Mouse (Mus musculus) adipocyte (in vitro differentiated cells): ENCODE data around the gene Tmem231.

Experiments
- DNase-seq: peaks from one replicate; pipeline ENCODE4 v3.0.0-alpha.2; 2016; ENCODE audit warnings: low spot score

Gene Tmem231

DNA sequence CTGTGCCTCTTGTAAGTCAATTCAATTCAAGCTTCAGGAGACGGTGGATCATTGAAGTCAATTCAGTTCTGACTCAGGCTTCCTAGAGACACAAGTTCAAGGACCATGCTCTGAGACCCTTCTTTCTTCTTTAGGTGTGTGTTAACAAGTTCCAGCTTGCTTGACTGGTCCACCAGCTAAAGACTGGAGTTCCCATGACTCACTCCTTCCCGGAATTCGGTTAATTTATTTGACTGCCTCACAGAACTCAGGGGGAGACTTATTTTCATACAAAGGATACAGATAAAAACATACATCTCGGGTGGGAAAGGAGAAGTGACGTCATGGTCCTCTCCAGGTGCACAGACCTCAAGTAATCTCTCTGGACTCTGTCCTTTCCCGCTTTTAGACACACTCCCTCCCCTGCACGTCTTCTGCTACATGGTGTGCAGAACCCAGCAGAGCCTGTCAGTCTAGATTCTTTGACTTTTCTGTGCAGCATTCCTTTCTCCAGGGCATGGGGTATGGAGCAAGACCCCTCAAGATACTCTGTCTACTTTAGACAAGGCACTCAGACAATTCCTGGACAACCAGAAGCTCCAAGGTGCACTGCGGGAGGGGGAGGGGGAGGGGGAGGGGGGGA lies 28.1 kb downstream of the Tmem231 start:
- DNase-seq = no peak

DNA sequence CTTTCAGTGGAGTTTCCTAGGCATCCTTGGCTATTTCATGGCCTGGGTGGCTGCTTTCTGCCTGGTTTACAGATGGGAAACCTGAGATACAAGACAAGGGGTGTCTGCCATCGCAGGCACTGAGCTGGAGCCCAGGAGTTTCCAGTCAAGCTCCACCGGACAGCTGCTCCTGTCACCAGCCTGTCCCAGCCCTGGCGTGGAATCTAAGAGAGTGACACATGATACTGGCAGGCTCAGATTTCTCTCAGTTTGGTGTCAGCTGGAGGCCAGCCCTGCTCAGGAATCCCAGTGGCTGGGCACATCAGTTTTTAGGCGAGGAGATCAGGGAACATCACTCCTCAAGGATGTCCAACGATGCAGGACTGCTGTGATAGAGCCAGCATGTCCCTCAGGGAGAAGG lies 31.6 kb downstream of the Tmem231 start:
- DNase-seq = no peak

DNA sequence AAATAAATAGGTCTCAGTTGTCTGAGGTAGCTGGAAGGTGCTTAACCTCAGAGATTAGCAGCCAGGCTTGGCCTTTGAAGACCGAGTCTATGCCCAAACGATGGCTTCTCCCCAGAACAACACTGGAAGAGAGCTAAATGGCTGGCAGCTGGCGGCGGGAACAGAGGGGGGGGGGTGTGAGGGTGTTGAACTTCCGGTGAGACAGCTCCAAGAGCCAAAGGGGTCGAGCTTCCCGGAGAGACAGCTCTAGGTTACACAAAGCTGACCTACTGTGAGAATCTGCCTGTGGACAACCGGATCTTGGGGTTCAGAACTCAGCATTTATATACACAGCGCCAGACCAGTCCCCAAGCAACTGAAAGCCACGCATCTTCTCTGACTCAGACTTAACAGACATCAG lies 35.1 kb downstream of the Tmem231 start:
- DNase-seq = no peak

DNA sequence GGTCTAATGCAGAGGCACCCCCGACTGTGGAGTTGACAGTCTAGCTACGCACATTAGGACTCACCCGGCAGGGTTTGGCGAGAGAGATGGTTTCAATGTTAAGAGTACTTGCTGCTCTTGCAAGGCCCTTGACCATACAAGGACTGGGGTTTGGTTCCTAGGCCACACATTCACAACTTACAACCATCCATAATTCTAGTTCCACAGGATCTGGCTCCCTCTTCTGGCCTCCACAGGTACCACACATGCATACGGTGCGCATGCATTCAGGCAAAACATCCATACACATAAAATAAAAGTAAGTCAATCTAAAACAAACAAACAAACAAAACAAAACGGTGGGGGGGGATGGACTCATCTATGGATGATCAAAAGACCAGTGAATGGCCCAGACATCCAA lies 38.7 kb downstream of the Tmem231 start:
- no peak for DNase-seq

DNA sequence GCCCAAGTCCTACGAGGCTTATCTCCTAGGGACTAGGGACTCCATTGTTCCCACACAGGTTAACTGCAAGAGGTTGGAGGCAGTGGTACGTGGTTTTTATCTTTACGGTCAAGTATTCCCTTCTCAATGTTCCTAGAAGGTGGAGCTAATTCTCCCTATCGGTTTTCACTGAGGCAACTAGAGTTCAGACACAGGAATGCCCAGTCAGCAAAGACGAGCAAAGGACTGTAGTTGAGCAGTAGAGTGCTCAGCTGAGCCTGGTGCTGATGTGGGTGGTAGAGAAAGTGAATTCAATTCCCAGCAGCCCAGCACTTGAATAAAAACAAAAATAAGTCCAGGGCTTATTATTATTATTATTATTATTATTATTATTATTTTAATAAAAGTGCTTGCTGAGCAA lies 41.1 kb downstream of the Tmem231 start:
- no peak for DNase-seq

DNA sequence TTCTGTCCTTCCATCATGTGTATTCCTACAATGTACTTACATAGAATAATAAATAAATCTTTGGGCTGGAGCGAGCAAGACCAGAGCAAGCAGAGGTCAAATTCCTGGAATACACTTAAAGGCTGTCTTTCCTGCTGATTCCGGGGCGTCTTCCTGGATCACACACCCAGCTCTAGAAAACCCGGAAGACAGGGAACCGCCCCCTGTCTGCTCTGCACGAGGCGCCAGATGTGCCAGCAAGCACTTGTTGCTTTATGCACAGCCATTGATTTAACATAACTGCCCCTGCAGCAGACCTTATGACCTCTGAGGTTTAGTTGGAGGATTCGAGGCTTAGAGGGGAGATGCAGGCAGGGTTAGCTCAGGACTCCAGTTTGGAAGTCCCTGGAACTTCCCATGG lies 41.7 kb downstream of the Tmem231 start:
- no peak for DNase-seq

DNA sequence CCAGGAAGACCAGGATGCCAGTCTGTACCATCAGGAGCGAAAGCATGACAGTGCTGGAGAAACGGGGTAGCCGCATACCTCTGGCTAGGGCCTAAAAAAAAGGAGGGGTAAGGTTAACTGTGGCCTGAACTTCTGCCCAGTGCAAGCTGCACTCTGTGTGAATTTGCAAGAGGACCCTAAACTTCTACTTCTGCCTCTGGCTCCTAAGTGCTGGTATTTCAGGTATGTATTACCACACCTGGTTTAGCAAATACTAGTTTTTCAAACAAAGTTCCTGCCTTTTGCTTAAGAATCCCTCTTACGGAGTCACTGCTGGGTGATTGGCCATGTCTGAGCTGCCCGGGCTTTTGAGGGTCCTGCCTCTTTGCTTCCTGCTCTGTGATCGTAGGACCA lies 42.8 kb downstream of the Tmem231 start:
- no peak for DNase-seq

DNA sequence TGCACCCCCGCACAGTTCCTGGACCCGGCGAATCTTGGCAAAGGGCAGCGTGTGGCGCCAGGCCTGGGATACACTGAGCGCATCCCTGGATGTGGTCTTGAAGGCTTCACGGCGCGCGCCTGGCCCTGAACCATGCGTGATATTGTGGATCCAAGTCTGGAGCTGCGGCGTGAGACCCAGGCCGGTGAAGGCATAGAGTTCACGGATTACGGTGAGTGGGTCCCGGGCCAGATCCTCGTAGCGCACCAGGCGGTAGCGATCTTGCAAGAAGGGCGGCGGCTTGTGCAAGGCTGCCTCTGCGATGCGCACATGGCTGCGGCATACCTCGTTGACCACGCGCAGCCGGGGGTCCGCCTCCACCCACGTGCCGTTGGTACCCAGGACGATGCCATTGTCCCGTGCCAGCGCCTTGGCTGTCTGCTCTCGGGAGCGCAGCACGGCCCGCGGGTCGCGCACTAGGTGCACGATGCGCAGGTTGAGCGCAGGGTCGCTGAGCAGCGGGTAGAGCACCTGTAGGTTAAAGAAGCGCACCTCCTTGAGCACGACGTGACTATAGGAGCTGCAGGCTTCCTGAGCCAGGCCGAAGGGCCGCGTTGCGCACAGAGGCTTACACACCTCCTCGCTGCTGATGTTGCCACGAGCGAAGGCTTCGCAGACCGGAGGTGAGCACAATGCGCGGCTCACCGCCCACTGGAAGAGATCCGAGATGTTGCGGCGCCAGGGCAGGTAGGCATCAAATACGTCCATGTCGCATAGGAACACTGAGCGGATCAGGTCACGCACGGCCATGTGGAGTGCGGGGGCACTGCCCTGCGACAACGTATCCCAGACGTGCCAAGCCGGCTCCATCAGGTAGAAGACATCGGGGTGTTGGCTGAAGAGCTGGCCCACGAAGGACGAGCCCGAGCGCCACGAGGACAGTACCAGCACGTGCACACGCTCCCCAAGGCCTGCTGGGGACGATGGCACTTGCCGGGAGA lies 43.5 kb downstream of the Tmem231 start:
- DNase-seq = no peak

DNA sequence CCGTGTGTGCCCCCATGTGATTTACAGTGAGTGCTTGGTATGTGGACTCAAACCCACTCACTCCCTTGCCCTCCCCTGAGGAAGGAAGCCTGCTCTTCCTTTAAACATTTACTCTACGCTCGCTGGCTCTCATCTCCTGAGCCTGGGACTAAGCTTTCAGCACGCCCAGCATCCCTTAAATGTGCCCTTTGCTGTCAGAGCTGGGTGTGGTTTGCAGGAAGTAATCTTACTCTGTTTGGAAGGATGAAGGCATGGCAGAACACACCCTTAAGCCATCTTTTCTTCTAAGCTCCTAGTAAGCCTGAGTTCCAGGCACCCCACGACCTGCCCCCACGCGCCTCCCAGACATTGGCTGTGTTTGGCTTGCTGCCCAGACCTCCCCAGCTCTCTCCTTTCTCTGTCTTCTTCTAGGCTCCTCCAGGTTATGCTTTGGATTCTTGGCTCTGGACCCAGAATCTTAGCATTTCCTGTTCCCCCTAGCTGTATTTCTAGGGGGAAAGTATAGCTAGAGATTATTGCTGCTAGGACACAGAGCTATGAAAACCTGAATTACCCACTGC lies 45.5 kb downstream of the Tmem231 start:
- DNase-seq = no peak

DNA sequence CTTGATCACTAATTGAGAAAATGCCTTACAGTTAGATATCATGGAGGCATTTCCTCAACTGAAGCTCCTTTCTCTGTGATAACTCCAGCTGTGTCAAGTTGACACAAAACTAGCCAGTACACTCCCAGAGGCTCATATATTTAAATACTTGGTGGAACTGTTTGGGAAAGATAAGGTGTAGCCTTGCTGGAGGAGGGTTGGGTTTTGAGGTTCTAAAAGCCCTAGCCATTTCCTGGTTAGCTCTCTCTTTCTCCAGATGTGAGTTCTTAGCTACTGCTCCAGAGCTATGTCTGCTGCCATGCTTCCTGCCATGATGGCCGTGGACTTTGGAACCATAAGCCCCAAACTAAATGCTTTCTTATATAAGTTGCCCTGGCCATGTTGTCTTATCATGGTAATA lies 46.2 kb downstream of the Tmem231 start:
- no peak for DNase-seq

DNA sequence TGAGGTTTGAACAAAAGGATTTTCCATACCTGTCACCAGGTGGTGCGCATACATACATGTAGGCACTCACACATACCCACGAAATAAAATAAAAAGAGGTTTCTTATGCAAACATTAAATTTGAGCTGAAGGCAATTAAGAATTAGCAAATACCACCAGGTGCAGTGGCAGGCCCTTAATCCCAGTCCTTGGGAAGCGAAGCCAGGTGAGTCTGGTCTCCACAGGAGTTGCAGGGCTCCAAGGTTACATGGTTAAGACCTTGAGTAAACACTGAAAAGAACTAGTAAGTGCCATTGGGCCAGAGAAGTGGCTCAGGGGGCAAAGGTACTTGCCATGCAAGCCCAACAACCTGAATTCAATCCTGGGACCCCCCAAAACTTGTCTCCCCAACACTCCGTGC lies 50.1 kb downstream of the Tmem231 start:
- DNase-seq = no peak

DNA sequence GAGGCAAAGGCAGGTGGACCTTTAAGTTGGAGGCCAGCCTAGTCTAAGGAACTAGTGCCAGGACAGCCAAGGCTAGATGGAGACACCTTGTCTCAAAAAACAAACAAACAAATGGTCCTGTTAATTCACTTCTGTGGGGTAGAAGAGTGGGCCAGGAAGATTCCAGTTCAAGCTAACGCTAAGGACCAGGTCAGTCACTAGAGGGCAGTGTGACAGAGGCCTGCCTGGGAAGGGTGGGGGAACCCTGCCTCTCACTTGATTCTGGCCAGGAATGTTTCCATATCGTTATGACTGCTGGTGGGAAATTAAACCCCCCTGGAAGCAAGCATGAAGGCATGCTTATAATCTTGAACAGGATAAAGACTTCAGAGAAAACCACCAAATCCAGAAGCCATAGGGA lies 52.1 kb downstream of the Tmem231 start:
- peak; percentile 72 for DNase-seq

DNA sequence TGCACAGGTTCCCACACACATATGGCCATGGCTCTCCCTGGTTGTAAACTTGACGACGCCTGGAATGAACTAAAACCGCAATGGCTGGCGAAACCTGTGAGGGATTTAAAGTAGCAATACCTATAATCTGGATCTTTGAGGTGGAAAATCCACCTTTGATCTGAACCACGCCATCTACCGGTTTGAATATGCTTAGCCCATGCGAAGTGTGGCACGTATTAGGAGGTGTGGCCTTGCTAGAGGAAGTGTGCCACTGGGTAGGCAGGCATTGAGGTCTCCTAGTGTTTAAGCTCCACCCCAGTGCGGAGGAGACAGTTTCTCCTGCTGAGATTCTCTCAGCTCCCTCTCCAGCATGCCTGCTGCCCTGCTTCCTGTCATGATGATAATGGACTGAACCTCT lies 56.0 kb downstream of the Tmem231 start:
- DNase-seq = no peak

DNA sequence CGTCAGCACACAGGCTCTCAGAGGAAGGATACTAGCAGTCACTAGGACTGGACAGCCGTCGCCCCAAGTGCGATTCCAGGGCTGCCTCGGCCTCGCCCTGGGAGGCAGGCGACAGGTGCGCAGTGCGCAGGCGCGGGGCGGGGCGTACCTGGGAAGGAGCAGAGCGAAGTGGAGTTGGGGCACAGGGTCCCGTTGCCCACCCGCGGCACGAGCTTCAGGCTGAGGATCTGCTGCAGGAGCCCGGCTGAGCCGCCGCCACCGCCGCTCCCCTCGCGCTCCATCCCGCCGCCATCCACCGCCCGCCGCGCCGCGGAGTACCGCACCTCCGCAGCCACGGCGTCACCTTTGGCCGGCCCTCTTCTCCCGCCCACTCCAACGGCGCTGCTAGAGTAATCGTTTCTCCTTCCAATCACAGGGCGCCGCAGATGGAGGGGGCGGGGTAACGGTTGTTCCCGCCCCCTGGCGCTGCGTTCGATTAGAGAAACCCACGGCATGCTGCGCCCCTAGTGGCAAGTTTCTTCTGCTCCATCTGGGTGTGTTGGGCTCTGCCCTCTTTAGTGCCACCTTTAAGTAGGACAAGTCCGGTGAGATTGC lies 57.2 kb downstream of the Tmem231 start, which contains the start of gene Tmem170:
Tmem170 (minus strand) TSS at position 396 of the 594 bp plus-strand sequence.
- peak; percentile 99 for DNase-seq

DNA sequence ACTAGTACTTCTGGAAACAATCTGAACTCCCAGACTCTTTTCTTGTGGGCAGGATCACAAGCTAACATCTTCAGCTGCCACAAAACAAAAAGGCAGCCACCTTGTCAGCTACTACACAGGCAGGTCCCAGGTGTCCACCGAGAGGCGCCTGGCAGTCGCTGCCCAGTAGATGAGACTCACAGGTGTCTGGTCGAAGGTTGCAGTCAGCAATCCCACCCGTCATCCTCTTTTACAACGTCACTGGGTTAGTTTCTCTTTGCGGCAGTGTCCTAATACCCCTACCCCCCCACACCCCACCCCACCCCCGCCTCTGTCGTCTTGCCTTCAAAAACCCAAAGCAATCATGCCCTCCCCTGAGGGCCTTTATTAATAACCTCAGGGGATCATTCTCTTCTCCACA lies 57.9 kb downstream of the Tmem231 start:
- DNase-seq = no peak

DNA sequence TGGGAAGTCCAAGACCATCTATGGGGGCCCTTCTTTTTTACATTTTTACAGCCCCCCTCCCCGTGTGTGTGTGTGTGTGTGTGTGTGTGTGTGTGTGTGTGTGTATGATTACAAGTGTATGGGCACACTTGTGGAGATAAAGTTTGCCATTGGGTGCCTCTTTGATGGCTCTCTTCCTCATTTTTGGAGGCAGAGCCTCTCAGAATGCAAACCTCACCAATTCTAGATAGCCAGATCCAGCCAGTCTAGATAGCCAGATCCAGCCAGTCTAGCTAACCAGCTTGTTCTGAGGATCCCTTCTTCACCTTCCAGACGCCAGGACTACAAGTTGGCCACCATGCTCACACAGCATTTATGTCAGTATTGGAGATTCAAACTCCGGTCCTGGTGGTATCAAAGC lies 62.4 kb downstream of the Tmem231 start:
- DNase-seq = no peak

DNA sequence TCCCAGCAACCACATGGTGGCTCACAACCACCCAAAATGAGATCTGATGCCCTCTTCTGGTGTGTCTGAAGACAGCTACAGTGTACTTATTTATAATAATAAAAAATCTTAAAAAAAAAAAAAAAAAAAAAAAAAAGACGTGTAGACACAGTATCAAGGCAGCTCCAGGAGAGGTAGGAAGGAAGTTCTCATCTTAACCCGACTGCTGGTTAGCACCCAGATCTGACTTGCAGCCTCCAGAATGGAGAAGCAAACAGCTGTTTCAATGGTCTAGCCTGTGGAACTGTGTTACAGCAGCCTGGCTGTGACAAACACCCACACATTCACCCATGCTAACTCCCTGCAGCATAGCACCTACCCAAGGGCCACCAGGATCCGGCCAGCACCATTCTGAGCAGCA lies 63.3 kb downstream of the Tmem231 start:
- no peak for DNase-seq

DNA sequence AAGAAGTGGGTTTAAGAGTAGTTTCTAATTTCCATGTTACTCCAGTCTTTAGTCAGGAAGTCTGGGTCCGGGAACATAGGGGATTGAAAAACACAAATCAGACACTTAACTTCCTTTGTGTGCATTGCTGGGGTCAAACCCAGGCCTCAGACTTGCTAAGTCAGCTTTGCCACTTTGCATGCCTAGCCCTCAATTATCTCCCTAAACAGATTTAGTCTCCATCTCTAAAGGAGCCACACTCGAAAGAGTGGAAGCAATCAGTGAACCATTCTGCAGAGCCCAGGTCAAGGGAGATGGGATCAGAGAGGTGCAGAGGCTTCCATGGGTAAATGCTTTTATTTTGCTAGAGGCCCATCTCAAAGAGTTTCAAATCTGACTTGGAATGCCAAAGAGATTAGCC lies 65.0 kb downstream of the Tmem231 start:
- no peak for DNase-seq

DNA sequence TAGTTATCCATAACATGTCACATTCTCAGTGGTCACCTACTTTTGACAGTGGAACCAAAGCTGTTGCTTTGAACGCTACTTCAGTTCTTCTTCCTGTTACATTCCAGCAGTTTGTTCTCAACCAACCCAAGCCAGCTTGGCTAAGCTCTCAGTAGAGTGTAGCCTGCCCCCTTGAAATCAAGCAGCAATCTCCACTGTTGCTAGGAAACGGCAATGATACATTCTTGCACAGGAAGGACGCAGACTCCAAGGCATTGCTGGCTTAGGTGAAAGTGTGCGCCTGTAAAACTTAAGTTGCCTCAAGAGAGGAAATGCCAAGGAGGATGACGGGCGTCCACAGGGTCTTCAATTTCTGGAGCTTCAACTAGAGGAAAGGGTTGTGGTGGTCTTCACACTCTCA lies 67.8 kb downstream of the Tmem231 start:
- no peak for DNase-seq

DNA sequence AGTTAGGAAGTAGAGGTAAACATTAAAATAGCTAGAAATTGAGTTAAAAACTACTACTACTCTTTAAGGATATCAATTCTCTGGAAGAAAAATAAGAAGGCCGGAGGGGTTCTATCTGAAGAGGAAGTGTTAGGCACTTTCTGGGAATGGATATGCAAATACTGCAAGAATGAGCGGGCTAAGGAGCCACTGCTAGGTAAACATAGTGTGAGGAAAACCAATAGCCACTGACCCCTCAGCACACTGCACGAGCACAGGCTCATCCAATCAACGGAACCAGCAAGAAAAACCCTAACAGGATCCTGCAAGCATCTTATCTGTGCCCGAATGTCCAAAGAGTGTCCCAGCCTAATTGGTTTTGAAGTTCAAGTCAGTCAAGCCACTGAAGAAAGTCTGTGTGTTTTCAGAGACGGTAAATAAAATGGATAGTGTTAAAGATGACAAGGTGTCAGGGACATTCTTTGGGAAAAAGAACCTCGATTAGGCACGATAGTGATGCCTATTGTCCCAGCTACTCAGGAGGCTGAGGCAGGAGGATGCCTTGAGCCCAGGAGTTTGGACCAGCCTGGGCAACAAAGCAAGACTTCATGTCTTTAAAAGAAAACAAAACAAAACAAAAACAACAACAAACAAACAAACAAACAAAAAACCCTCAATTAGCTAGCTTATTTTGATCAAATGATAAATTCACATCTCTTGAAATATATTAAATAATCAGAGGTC lies 68.4 kb downstream of the Tmem231 start:
- no peak for DNase-seq

DNA sequence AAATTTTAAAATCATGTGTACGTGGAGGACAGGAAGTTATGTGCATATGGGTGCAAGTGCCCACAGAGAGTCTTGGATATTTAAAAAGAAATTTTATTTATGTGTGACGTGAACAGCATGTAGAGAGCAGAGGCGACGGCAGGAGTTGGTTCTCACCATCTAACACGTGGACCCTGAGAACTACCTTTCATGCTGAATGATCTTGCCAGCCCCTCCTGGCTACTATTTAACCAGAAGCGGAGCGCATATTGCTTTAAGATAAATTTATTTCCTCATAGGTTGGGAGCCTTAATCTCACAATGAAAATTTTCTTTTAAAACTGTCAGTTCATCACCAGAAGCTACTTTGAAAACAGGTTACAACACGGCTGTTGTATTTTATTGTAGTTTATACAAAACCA lies 69.0 kb downstream of the Tmem231 start:
- DNase-seq = no peak

DNA sequence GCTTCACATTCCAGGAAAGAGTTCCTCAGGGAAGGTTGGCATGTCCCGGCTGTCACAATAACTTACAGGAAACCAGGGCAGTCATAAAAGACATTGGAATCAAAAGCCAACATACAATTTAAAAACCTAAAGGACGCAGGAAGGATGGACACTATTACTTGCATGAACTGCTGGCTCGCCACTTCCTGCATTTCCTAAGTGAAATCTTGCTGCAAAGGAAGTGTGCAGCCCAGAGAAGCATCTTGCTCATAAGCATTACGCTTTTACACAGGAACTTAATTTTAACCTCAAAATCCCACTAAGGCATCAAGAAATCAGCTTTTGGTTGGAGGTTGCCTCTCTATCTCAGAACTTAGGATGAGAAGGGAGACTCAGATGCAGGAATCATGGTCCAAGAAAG lies 70.4 kb downstream of the Tmem231 start:
- DNase-seq = no peak
